Mouse (Mus musculus) bone marrow macrophage, adult 2 months (primary cell): ENCODE results near the gene Lrp4.

Experiments
- CTCF ChIP-seq: IDR thresholded peaks from 2 replicates; pipeline ENCODE4 v1.5.1; 2012; ENCODE audit warnings: low read depth, mild to moderate bottlenecking, low read length, moderate library complexity
- POLR2A ChIP-seq: IDR thresholded peaks from 2 replicates; pipeline ENCODE4 v1.6.1; 2012; ENCODE audit warnings: mild to moderate bottlenecking, low read depth, low read length, borderline replicate concordance

GRCm38 (mm10) chr2:91527147-91527486, 69.8 kb downstream of the Lrp4 start:
- TF ChIP-seq CTCF (no peak), POLR2A (no peak)
